Mouse (Mus musculus) MEL (cell line): Measurements from ENCODE around the gene Abl1. TPM values are rescaled to one million over a fixed set of nuclear protein-coding genes. Genes with fewer than 3 reads are reported as not detected.

Source experiments
- DNase-seq: peaks from one replicate; pipeline ENCODE4 v3.0.0; 2011; ENCODE audit warnings: low read depth, low spot score
- H3K27ac ChIP-seq: 2 replicates; pipeline ENCODE4 v1.5.1; 2012; ENCODE audit warnings: low read depth, mild to moderate bottlenecking, control low read depth, low read length, moderate library complexity; ENCODE audit not compliant: control insufficient read depth
- H3K27me3 ChIP-seq, 2 experiments: fragments of 150-350 bp in 1 of 2; sonication (generic) in 1 of 2; 2 replicates each; pipeline ENCODE4 v1.6.1; 2012; ENCODE audit warnings: low read length in 2 of 2, mild to moderate bottlenecking in 2 of 2, improper control_type of control experiment in 1 of 2, moderate library complexity in 1 of 2; ENCODE audit not compliant: insufficient read depth in 2 of 2, control insufficient read depth in 1 of 2
- H3K36me3 ChIP-seq, 2 experiments: 2 replicates each; pipeline ENCODE4 v1.6.1; 2012 to 2014; ENCODE audit warnings: low read length in 2 of 2, improper control_type of control experiment in 1 of 2, inconsistent platforms in 1 of 2, mild to moderate bottlenecking in 1 of 2; ENCODE audit not compliant: insufficient read depth in 2 of 2, control insufficient read depth in 1 of 2
- H3K4me1 ChIP-seq, 2 experiments: fragments of 150-350 bp in 1 of 2; sonication (generic) in 1 of 2; 2 replicates each; pipeline ENCODE4 v1.6.1; 2012; ENCODE audit warnings: low read length in 2 of 2, improper control_type of control experiment in 1 of 2, mild to moderate bottlenecking in 1 of 2; ENCODE audit not compliant: insufficient read depth in 2 of 2, control insufficient read depth in 1 of 2
- H3K4me3 ChIP-seq, 2 experiments: fragments of 150-350 bp in 1 of 2; sonication (generic) in 1 of 2; 2 replicates each; pipeline ENCODE4 v1.5.1; 2012; ENCODE audit warnings: low read depth in 2 of 2, low read length in 2 of 2, mild to moderate bottlenecking in 2 of 2, moderate library complexity in 2 of 2, control low read depth in 1 of 2, improper control_type of control experiment in 1 of 2; ENCODE audit not compliant: control insufficient read depth in 1 of 2, insufficient read depth in 1 of 2
- H3K79me2 ChIP-seq: 2 replicates; pipeline ENCODE4 v1.6.1; 2012; ENCODE audit warnings: mild to moderate bottlenecking, low read length, moderate library complexity; ENCODE audit not compliant: control insufficient read depth, poor library complexity, insufficient read depth
- H3K9ac ChIP-seq: 2 replicates; pipeline ENCODE4 v1.6.1; 2012; ENCODE audit warnings: low read depth, mild to moderate bottlenecking, control low read depth, low read length, moderate library complexity; ENCODE audit not compliant: control insufficient read depth, poor library complexity, severe bottlenecking
- H3K9me3 ChIP-seq: fragments of 150-350 bp; sonication (generic); replicated peaks from 2 replicates; pipeline ENCODE4 v1.6.1; 2012; ENCODE audit warnings: mild to moderate bottlenecking, low read length, improper control_type of control experiment, moderate library complexity; ENCODE audit not compliant: insufficient read depth
- BHLHE40 ChIP-seq: IDR thresholded peaks from 2 replicates; pipeline ENCODE4 v1.6.1; 2012; ENCODE audit warnings: low read depth, mild to moderate bottlenecking, inconsistent platforms, low read length, improper control_type of control experiment, borderline replicate concordance
- CHD1 ChIP-seq: IDR thresholded peaks from 2 replicates; pipeline ENCODE4 v1.6.1; 2012; ENCODE audit warnings: low read depth, mild to moderate bottlenecking, inconsistent platforms, low read length, improper control_type of control experiment
- CHD2 ChIP-seq: IDR thresholded peaks from 2 replicates; pipeline ENCODE4 v1.6.1; 2011; ENCODE audit warnings: low read length, improper control_type of control experiment
- ELF1 ChIP-seq: IDR thresholded peaks from 2 replicates; pipeline ENCODE4 v1.6.1; 2014; ENCODE audit warnings: low read depth, mild to moderate bottlenecking, inconsistent platforms, low read length, improper control_type of control experiment, moderate library complexity
- EP300 ChIP-seq, 2 experiments: IDR thresholded peaks; 2 replicates each; pipeline ENCODE4 v1.6.1; 2011; ENCODE audit warnings: improper control_type of control experiment in 2 of 2, low read length in 2 of 2, low read depth in 1 of 2, mild to moderate bottlenecking in 1 of 2
- ETS1 ChIP-seq: IDR thresholded peaks from 2 replicates; pipeline ENCODE4 v1.6.1; 2012; ENCODE audit warnings: low read depth, mild to moderate bottlenecking, inconsistent platforms, low read length, improper control_type of control experiment, moderate library complexity
- HCFC1 ChIP-seq: IDR thresholded peaks from 2 replicates; pipeline ENCODE4 v1.6.1; 2012; ENCODE audit warnings: low read depth, mild to moderate bottlenecking, inconsistent platforms, low read length, improper control_type of control experiment, moderate library complexity
- MAFK ChIP-seq: IDR thresholded peaks from 2 replicates; pipeline ENCODE4 v1.6.1; 2011; ENCODE audit warnings: low read depth, mild to moderate bottlenecking, low read length, improper control_type of control experiment, borderline replicate concordance
- MAZ ChIP-seq: IDR thresholded peaks from 2 replicates; pipeline ENCODE4 v1.6.1; 2012; ENCODE audit warnings: low read depth, mild to moderate bottlenecking, inconsistent platforms, low read length, improper control_type of control experiment
- MYB ChIP-seq: IDR thresholded peaks from 2 replicates; pipeline ENCODE4 v1.6.1; 2011; ENCODE audit warnings: mild to moderate bottlenecking, low read depth, low read length, improper control_type of control experiment
- NELFE ChIP-seq: IDR thresholded peaks from 2 replicates; pipeline ENCODE4 v1.6.1; 2011; ENCODE audit warnings: low read depth, low read length, improper control_type of control experiment
- POLR2A ChIP-seq, 2 experiments: IDR thresholded peaks; 2 replicates each; pipeline ENCODE4 v1.6.1; 2011 to 2012; ENCODE audit warnings: low read length in 2 of 2, mild to moderate bottlenecking in 2 of 2, control low read depth in 1 of 2, improper control_type of control experiment in 1 of 2, low read depth in 1 of 2, moderate library complexity in 1 of 2; ENCODE audit not compliant: control insufficient read depth in 1 of 2, insufficient read depth in 1 of 2, poor library complexity in 1 of 2
- TAL1 ChIP-seq: IDR thresholded peaks from 2 replicates; pipeline ENCODE4 v1.6.1; 2012; ENCODE audit warnings: mild to moderate bottlenecking, inconsistent platforms, low read length, moderate library complexity, mixed read lengths
- TBP ChIP-seq: IDR thresholded peaks from 2 replicates; pipeline ENCODE4 v1.8.0; 2011; ENCODE audit warnings: low read depth, low read length, improper control_type of control experiment
- ZC3H11A ChIP-seq: IDR thresholded peaks from 2 replicates; pipeline ENCODE4 v1.6.1; 2012; ENCODE audit warnings: low read depth, mild to moderate bottlenecking, inconsistent platforms, low read length, improper control_type of control experiment
- polyA plus RNA-seq, 2 experiments: library from polyadenylated mRNA; stranded (reverse) in 1 of 2; unstranded in 1 of 2; fragments of >175 nt in 1 of 2; fragments of >200 nt in 1 of 2; gene quantifications; 2 replicates each; pipeline versions ENCODE4 v1.2.1 to v1.2.4; 2012; ENCODE audit warnings: low replicate concordance in 2 of 2, low read depth in 1 of 2; ENCODE audit not compliant: insufficient read length in 2 of 2, insufficient read depth in 1 of 2, missing spikeins in 1 of 2
- total RNA-seq: library from RNA; depleted of rRNA; stranded (reverse); fragments of 300-350 nt; gene quantifications from 2 replicates; pipeline ENCODE4 v1.2.3, GENCODE M21; 2012

Gene Abl1
- total and polyA plus RNA-seq, 3 experiments = 21.3 to 47.1 TPM; not detected in 1

DNA sequence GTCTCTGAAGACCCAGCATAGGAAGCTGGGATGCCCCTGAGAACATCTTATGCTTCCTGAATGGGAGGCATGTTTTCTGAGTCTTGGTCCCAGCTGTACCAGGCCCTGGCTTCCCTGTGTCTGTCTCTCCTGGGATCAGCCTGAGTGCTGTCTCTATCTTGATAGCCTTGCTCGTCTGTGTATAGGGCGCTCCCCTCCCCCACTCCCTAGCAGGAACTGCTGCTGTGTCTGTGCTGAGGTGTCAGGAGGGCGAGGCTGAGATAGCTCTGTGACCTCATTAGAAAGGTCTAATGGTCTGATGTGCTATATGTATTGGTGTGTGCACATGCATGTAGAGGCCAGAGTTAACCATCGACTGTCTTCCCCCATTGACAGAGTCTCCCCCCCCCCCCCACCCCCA lies 58.7 kb downstream of the Abl1 start:
- H3K4me3 ChIP-seq = no peak overlapping the region
- peak; percentile 65 for DNase-seq
- no peak overlapping the region for H3K27ac ChIP-seq
- peaks cover 0 to 13% of the 10 kb centered on the region in 2 experiments; a peak in 2 of 4 replicates for H3K36me3 ChIP-seq
- H3K9ac ChIP-seq = no peak overlapping the region
- no peaks in the 10 kb centered on the region for H3K27me3 ChIP-seq
- TF ChIP-seq MAFK (no peak), NELFE (no peak), BHLHE40 (0 out of 2 replicates have a peak, but pooled peaks have one; percentile 14), ELF1 (0 out of 2 replicates have a peak, but pooled peaks have one; percentile 44), CHD2 (peak; percentile 47; the same call in 1 of the 2 replicates), MAZ (0 out of 2 replicates have a peak, but pooled peaks have one; percentile 26), MYB (no peak)
- H3K4me1 ChIP-seq = peaks cover 10 to 15% of the 10 kb centered on the region in 2 experiments
- no peaks in the 10 kb centered on the region for H3K9me3 ChIP-seq
- 0 out of 2 replicates have a peak, but pooled peaks cover 2% of the 10 kb centered on the region for H3K79me2 ChIP-seq

DNA sequence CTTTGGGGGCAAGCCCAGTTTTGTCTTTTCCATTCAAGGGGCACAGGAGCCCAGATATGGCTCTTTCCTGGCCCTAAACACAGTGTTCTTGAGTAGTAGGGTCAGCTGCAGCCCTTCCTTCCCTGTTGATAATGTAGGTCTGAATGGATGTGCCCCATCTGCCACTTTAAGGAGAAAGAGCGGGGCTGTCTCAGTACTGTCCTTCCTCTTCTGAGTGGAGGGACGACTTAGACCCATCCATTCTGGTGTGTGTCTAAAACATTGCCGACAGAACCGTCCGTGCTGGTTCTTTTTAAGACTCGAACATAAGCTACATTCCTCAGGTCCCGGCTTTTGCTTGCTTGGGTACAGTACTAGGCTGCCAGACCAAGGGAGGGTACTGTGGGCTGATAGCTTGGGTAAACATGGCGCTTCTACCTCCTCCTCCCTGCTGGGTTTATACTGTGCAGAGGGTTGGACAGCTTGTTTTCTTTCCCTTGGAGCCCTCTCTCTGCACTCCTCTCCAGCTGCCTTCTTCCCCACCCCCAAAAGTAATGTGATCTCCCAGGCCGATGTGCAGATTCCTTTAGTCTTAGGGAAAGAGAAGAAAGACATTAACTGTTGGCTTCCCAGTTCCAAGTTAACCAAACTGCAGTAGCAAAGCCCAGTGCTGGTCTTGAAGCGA lies 61.0 kb downstream of the Abl1 start:
- no peak overlapping the region for H3K27ac ChIP-seq
- no peak overlapping the region for H3K4me3 ChIP-seq
- no peaks in the 10 kb centered on the region for H3K9me3 ChIP-seq
- no peaks in the 10 kb centered on the region for H3K79me2 ChIP-seq
- no peak overlapping the region for H3K9ac ChIP-seq
- TF ChIP-seq CHD2 = no peak
- TF ChIP-seq ETS1 = no peak
- no peak for TF ChIP-seq CHD1
- TF ChIP-seq TBP = no peak
- TF ChIP-seq POLR2A (IDR thresholded peaks at IDR 0.05; ENCODE audit: control insufficient read depth in 1 of 2, insufficient read depth in 1 of 2, low read depth in 1 of 2, low read length in 2 of 2, poor library complexity in 1 of 2) = no peak
- no peak for TF ChIP-seq EP300 (IDR thresholded peaks at IDR 0.05; ENCODE audit: low read depth in 1 of 2, low read length in 2 of 2)
- no peak for DNase-seq
- H3K4me1 ChIP-seq = peaks cover 10 to 15% of the 10 kb centered on the region in 2 experiments
- H3K27me3 ChIP-seq = no peaks in the 10 kb centered on the region
- peaks cover 0 to 13% of the 10 kb centered on the region in 2 experiments; a peak in 2 of 4 replicates for H3K36me3 ChIP-seq

GRCm38 (mm10) chr2:31750133-31750532 lies 62.0 kb downstream of the Abl1 start:
- H3K9me3 ChIP-seq = no peaks in the 10 kb centered on the region

More at GRCm38 (mm10) chr2:31750133-31750532, 62.0 kb downstream of the Abl1 start:
- H3K36me3 ChIP-seq = peaks cover 0 to 13% of the 10 kb centered on the region in 2 experiments; a peak in 2 of 4 replicates
- DNase-seq = no peak
- H3K4me3 ChIP-seq = no peak overlapping the region
- H3K4me1 ChIP-seq = peaks cover 10 to 15% of the 10 kb centered on the region in 2 experiments
- TF ChIP-seq TAL1 (no peak), BHLHE40 (no peak), HCFC1 (no peak), ZC3H11A (no peak), TBP (no peak)
- TF ChIP-seq, all 39 proteins: peak for 0
- no peaks in the 10 kb centered on the region for H3K27me3 ChIP-seq
- no peaks in the 10 kb centered on the region for H3K79me2 ChIP-seq
- no peak overlapping the region for H3K9ac ChIP-seq
- H3K27ac ChIP-seq = no peak overlapping the region
